In the genomic region with DNA sequence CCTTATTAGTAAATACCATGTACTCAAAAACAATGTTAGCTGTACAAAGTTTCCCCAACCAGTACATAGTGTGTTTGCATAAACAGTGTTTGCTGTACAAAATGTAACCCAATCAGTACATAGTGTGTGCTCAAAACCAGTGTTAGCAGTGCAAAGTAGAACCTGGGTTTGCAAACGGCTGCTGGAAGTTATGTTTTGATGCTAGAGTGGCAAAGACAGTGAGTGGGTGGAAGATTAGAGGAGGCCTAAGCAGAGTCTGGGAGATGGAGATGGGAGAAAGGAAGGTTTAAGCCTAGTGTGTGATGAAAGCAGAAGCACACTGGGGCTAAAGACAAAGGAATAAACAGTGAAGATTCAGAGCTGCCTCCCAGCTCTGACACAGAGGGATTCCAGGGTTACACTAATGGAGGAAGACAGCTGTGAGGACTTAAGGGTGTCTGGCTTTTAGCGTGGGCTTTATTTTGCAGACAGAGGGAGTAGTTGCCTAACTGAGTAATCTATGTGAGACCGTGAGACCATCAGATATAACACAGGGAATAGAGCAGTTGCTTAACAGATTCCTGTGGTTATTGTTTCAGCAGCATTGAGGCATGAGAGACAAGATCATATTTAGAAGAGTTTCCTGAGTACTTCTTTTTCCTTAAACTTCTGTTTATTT, we compare ENCODE assay signal across 13 mouse cellular contexts.
DNase-seq lines count a peak whose midpoint lies in the region; ATAC-seq and TF ChIP-seq lines count a peak whose summit lies in the region.
"Had no signal": no experiment of that assay in that cellular context is flagged by ENCODE, and none has a peak within 500 bp of the region (broad histone marks: within the 10 kb centered on the region; RNA-seq: fewer than 3 reads in every experiment).

No protein-coding gene starts in this region.

- intact Hi-C loops in left cerebral cortex, adult 2 months (cut with DNase I): no loop called here

- no peaks in the 10 kb centered on the region for H3K4me1 ChIP-seq in embryonic facial prominence, embryonic 11.5 days (ENCODE audit: control insufficient read depth, insufficient read depth, low read length)
- H3K4me1 ChIP-seq in embryonic facial prominence, embryonic 10.5 days: no peaks in the 10 kb centered on the region
- no peaks in the 10 kb centered on the region for H3K4me1 ChIP-seq in limb, embryonic 14.5 days (ENCODE audit: control insufficient read depth, insufficient read depth, low read length)
- H3K4me1 ChIP-seq in thymus, adult 2 months (replicated peaks; ENCODE audit: control insufficient read depth, insufficient read depth, low read length): no peaks in the 10 kb centered on the region
- H3K4me1 ChIP-seq: heart, embryonic 12.5 days had no signal

- no peak overlapping the region for H3K4me2 ChIP-seq in embryonic facial prominence, embryonic 11.5 days (ENCODE audit: low read depth, low read length)
- H3K4me2 ChIP-seq in limb, embryonic 14.5 days (replicated peaks; ENCODE audit: low read depth, low read length, severe bottlenecking): no peak overlapping the region
- H3K4me2 ChIP-seq: heart, embryonic 12.5 days had no signal

- peak; percentile 18 for DNase-seq in embryonic facial prominence, embryonic 11.5 days (ENCODE audit: low spot score)
- DNase-seq in embryonic facial prominence, embryonic 10.5 days (ENCODE audit: low spot score): no peak
- DNase-seq in left cerebral cortex, adult 2 months (ENCODE audit: extremely low spot score in 1 of 2, low spot score in 2 of 2): no peak
- no peak for DNase-seq in left cerebral cortex, adult 18-20 months (ENCODE audit: low spot score in 2 of 2)
- peak; percentile 25 for DNase-seq in limb, embryonic 14.5 days (ENCODE audit: low spot score)
- peak; percentile 23 for DNase-seq in retina, postnatal 7 days (ENCODE audit: low read depth, low spot score)
- no peak for DNase-seq in thymus, adult 2 months
- no peak for DNase-seq in heart, adult 18-20 months
- DNase-seq: cerebellum, adult 11 months; lung, postnatal 10 days; thymus, adult 18-20 months had no signal

- no peak for TF ChIP-seq POLR2A in limb, embryonic 14.5 days (IDR thresholded peaks at IDR 0.05; ENCODE audit: borderline replicate concordance, extremely low read depth, insufficient read depth, insufficient read length)
- no peak for TF ChIP-seq POLR2A in thymus, adult 2 months (IDR thresholded peaks at IDR 0.05; ENCODE audit: control insufficient read depth, extremely low read depth, insufficient read depth, low read length, poor library complexity)

- no peak overlapping the region for H3K4me3 ChIP-seq in embryonic facial prominence, embryonic 11.5 days (ENCODE audit: low read depth, low read length)
- no peak overlapping the region for H3K4me3 ChIP-seq in embryonic facial prominence, embryonic 10.5 days
- H3K4me3 ChIP-seq in left cerebral cortex, adult 2 months: no peak overlapping the region
- no peak overlapping the region for H3K4me3 ChIP-seq in limb, embryonic 14.5 days (replicated peaks; ENCODE audit: low read length)
- H3K4me3 ChIP-seq in thymus, adult 2 months (ENCODE audit: control insufficient read depth, insufficient read depth, low read length): no peak overlapping the region
- H3K4me3 ChIP-seq: heart, embryonic 12.5 days had no signal

- 50% methylated on average over 3 of the region's 3 CpGs for WGBS in embryonic facial prominence, embryonic 11.5 days
- 41% methylated on average over 3 of the region's 3 CpGs for WGBS in embryonic facial prominence, embryonic 10.5 days
- WGBS in limb, embryonic 14.5 days: 43% methylated on average over 3 of the region's 3 CpGs
- 60% methylated on average over 3 of the region's 3 CpGs for WGBS in thymus, adult 2 months

- H3K27ac ChIP-seq in embryonic facial prominence, embryonic 11.5 days (replicated peaks; ENCODE audit: low read depth, low read length): no peak overlapping the region
- H3K27ac ChIP-seq in embryonic facial prominence, embryonic 10.5 days (replicated peaks): no peak overlapping the region
- H3K27ac ChIP-seq in left cerebral cortex, adult 2 months: no peak overlapping the region
- no peak overlapping the region for H3K27ac ChIP-seq in limb, embryonic 14.5 days (replicated peaks; ENCODE audit: low read depth, low read length)
- H3K27ac ChIP-seq in thymus, adult 2 months (ENCODE audit: control insufficient read depth, insufficient read depth, low read length): no peak overlapping the region

- H3K27me3 ChIP-seq in embryonic facial prominence, embryonic 11.5 days (ENCODE audit: control insufficient read depth, insufficient read depth, low read length): no peaks in the 10 kb centered on the region
- no peaks in the 10 kb centered on the region for H3K27me3 ChIP-seq in embryonic facial prominence, embryonic 10.5 days (replicated peaks; ENCODE audit: low read depth, poor library complexity, severe bottlenecking)
- H3K27me3 ChIP-seq in limb, embryonic 14.5 days (ENCODE audit: control insufficient read depth, insufficient read depth, low read length): no peaks in the 10 kb centered on the region
- no peaks in the 10 kb centered on the region for H3K27me3 ChIP-seq in thymus, adult 2 months (ENCODE audit: control insufficient read depth, insufficient read depth, low read length)
- H3K27me3 ChIP-seq: heart, embryonic 12.5 days had no signal

- ATAC-seq in embryonic facial prominence, embryonic 11.5 days (replicated peaks; ENCODE audit: insufficient number of reproducible peaks, low FRiP score, low TSS enrichment, low read depth): peak; percentile 86
- peak; percentile 91 for ATAC-seq in limb, embryonic 14.5 days (ENCODE audit: low FRiP score, low read depth)
- ATAC-seq: inflammation-experienced regulatory T-cells, adult 6 months had no signal

- no peaks in the 10 kb centered on the region for H3K9me3 ChIP-seq in embryonic facial prominence, embryonic 11.5 days (replicated peaks; ENCODE audit: control insufficient read depth, low read length)
- no peaks in the 10 kb centered on the region for H3K9me3 ChIP-seq in embryonic facial prominence, embryonic 10.5 days
- H3K9me3 ChIP-seq in limb, embryonic 14.5 days (ENCODE audit: control insufficient read depth, low read length): no peaks in the 10 kb centered on the region
- H3K9me3 ChIP-seq: heart, embryonic 12.5 days had no signal

- no peak overlapping the region for H3K9ac ChIP-seq in embryonic facial prominence, embryonic 11.5 days (replicated peaks; ENCODE audit: low read length)
- no peak overlapping the region for H3K9ac ChIP-seq in limb, embryonic 14.5 days (ENCODE audit: low read depth, low read length, severe bottlenecking)
- H3K9ac ChIP-seq: heart, embryonic 12.5 days had no signal

- no peaks in the 10 kb centered on the region for H3K36me3 ChIP-seq in embryonic facial prominence, embryonic 11.5 days (replicated peaks; ENCODE audit: control insufficient read depth, insufficient read depth, low read depth, low read length)
- no peaks in the 10 kb centered on the region for H3K36me3 ChIP-seq in embryonic facial prominence, embryonic 10.5 days (replicated peaks)
- H3K36me3 ChIP-seq in limb, embryonic 14.5 days (ENCODE audit: control insufficient read depth, insufficient read depth, low read length): no peaks in the 10 kb centered on the region
- no peaks in the 10 kb centered on the region for H3K36me3 ChIP-seq in thymus, adult 2 months (ENCODE audit: control insufficient read depth, insufficient read depth, low read length)
- H3K36me3 ChIP-seq: heart, embryonic 12.5 days had no signal

- peak; percentile 2 for TF ChIP-seq CTCF in left cerebral cortex, adult 2 months (IDR thresholded peaks at IDR 0.05)
- no peak for TF ChIP-seq CTCF in thymus, adult 2 months (IDR thresholded peaks at IDR 0.05; ENCODE audit: borderline replicate concordance, control insufficient read depth, extremely low read depth, insufficient read depth, low read length, poor library complexity)

Comparison
In these comparisons a context has a peak if more than half of its experiments do, and no peak if none do; other contexts are left out.
1. DNase-seq: peak in embryonic facial prominence, embryonic 11.5 days (single experiment), limb, embryonic 14.5 days (single experiment) and retina, postnatal 7 days (single experiment); none in embryonic facial prominence, embryonic 10.5 days (single experiment), left cerebral cortex, adult 2 months (0 of 2), left cerebral cortex, adult 18-20 months (0 of 2), thymus, adult 2 months (single experiment) and heart, adult 18-20 months (0 of 2).